Mouse (Mus musculus) embryo, embryonic 11 days (tissue): Measurements from ENCODE around the gene Olfr502.
"Not testable (repeated sequence)": the region's sequence is repeated elsewhere in the genome, so short reads cannot be mapped to it uniquely, and the experiment has no call there.

Experiments used
- DNase-seq: peaks from one replicate; pipeline ENCODE4 v3.0.0-alpha.2; 2015

The Olfr502 gene

GRCm38 (mm10) chr7:108524965-108525364, at the start of gene Olfr502:
TSS of gene Olfr502 (minus strand) at chr7:108525065.
- DNase-seq = no peak

GRCm38 (mm10) chr7:108565693-108566092, 40.8 kb upstream of the Olfr502 start, which contains the start of gene Olfr504:
TSS of gene Olfr504 (minus strand) at chr7:108565793.
- no peak for DNase-seq

DNA sequence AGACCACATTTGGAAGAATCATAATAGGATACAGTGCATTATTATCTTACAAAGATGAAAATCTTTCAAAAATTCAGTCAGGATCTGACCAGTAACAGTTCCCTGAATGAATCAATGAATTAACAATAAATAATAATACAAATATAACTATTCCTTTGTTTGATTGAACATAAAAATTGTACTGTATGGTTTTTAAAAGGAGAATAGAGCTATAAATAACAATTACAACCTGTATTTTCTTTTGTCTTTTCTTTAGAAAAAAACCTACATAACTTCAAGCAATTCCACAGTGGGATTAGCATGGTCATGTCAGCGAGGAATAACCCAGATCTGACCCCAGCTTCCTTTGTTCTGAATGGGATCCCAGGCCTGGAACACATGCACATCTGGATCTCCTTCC, 19.4 kb upstream of the Olfr502 start, which contains the start of gene Olfr503:
Olfr503 (plus strand) TSS at position 301 of the 400 bp plus-strand sequence.
- not testable (repeated sequence) for DNase-seq

DNA sequence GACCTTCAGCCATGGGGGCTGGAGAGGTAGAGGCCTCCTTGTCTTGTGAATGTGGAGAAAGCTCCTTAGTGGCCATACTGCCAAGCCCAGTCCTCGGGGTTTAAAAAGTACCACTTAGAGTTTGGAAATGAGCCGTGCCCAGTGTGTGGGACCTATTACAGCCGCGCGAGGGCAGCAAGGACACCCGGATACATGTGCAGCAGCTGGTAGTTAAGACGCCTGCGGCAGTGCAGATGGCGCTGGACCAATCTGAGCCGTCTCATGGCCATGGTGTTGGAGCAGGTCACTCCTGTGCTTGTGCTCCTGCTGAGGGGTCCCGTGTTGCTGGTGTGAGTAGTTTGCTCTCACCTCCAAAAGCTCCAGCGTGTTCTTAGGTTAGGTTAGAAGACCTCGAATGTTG, 17.6 kb upstream of the Olfr502 start:
- no peak for DNase-seq
